Mouse (Mus musculus) CH12.LX (cell line): ENCODE results near the gene Dcakd.

Experiments used
- CTCF ChIP-seq, 2 experiments: IDR thresholded peaks in 1 of 2; conservative IDR thresholded peaks in 1 of 2; 2 replicates each; pipeline ENCODE4 v1.5.1; 2011 to 2012; ENCODE audit warnings: low read depth in 2 of 2, low read length in 2 of 2, improper control_type of control experiment in 1 of 2, inconsistent platforms in 1 of 2, mild to moderate bottlenecking in 1 of 2, moderate library complexity in 1 of 2
- E2F4 ChIP-seq: IDR thresholded peaks from 2 replicates; pipeline ENCODE4 v1.6.1; 2011; ENCODE audit warnings: low read depth, low read length, improper control_type of control experiment; ENCODE audit not compliant: insufficient replicate concordance
- EP300 ChIP-seq: IDR thresholded peaks from 2 replicates; pipeline ENCODE4 v1.6.1; 2011; ENCODE audit warnings: low read length, improper control_type of control experiment
- GABPA ChIP-seq: IDR thresholded peaks from 2 replicates; pipeline ENCODE4 v1.6.1; 2012; ENCODE audit warnings: low read depth, low read length, improper control_type of control experiment, inconsistent platforms; ENCODE audit not compliant: insufficient replicate concordance
- KAT2A ChIP-seq: IDR thresholded peaks from 2 replicates; pipeline ENCODE4 v1.6.1; 2012; ENCODE audit warnings: low read length, improper control_type of control experiment, inconsistent platforms; ENCODE audit not compliant: insufficient replicate concordance
- NRF1 ChIP-seq: IDR thresholded peaks from 2 replicates; pipeline ENCODE4 v1.6.1; 2014; ENCODE audit warnings: low read depth, mild to moderate bottlenecking, inconsistent platforms, low read length, improper control_type of control experiment, moderate library complexity
- POLR2A ChIP-seq: IDR thresholded peaks from 2 replicates; pipeline ENCODE4 v1.6.1; 2011; ENCODE audit warnings: low read depth, mild to moderate bottlenecking, improper control_type of control experiment, low read length
- POLR2AphosphoS2 ChIP-seq: IDR thresholded peaks from 2 replicates; pipeline ENCODE4 v1.6.1; 2011; ENCODE audit warnings: low read depth, low read length, improper control_type of control experiment
- RAD21 ChIP-seq: IDR thresholded peaks from 2 replicates; pipeline ENCODE4 v1.6.1; 2011; ENCODE audit warnings: low read depth, mild to moderate bottlenecking, low read length, improper control_type of control experiment, moderate library complexity
- RCOR1 ChIP-seq: conservative IDR thresholded peaks from 2 replicates; pipeline ENCODE4 v1.6.1; 2012; ENCODE audit warnings: low read depth, mild to moderate bottlenecking, inconsistent platforms, low read length, improper control_type of control experiment
- SIN3A ChIP-seq: IDR thresholded peaks from 2 replicates; pipeline ENCODE4 v1.6.1; 2012; ENCODE audit warnings: low read length, improper control_type of control experiment, inconsistent platforms
- TCF12 ChIP-seq: IDR thresholded peaks from 2 replicates; pipeline ENCODE4 v1.6.1; 2014; ENCODE audit warnings: low read depth, mild to moderate bottlenecking, inconsistent platforms, low read length, improper control_type of control experiment
- ZKSCAN1 ChIP-seq: IDR thresholded peaks from 2 replicates; pipeline ENCODE4 v1.6.1; 2012; ENCODE audit warnings: low read depth, inconsistent platforms, low read length, improper control_type of control experiment, borderline replicate concordance

- TF ChIP-seq GABPA, result no peak
- no peak for TF ChIP-seq RAD21
- peak; percentile 55 for TF ChIP-seq POLR2A
- no peak for TF ChIP-seq TCF12
- no peak for TF ChIP-seq CTCF (conservative IDR thresholded peaks at IDR 0.05 in 1 of 2, IDR thresholded peaks at IDR 0.05 in 1 of 2; ENCODE audit: low read depth in 2 of 2, low read length in 2 of 2)
- no peak for TF ChIP-seq RCOR1
- no peak for TF ChIP-seq NRF1
- no peak for TF ChIP-seq SIN3A
- TF ChIP-seq EP300, result no peak
- no peak for TF ChIP-seq E2F4
- TF ChIP-seq KAT2A, result no peak
- no peak for TF ChIP-seq ZKSCAN1
- TF ChIP-seq POLR2AphosphoS2, result no peak
Observed at GRCm38 (mm10) chr11:102948043-102948961, 79.8 kb downstream of the Dcakd start.
